Mouse (Mus musculus): ENCODE measurements at regions not wholly inside any gene's neighbourhood (a gene's known extent, or its start where the extent isn't known, plus 50 kb on each side); places are given as distances from the start of the nearest gene placed in this dataset.

- no peak for ATAC-seq (ENCODE audit: low TSS enrichment)
Measured at GRCm38 (mm10) chr15:31087607-31088006, 136.5 kb upstream of the Dap start.

- peak; percentile 86 for ATAC-seq (ENCODE audit: low TSS enrichment)
Measured at GRCm38 (mm10) chr15:31091916-31092570, 132.1 kb upstream of the Dap start.

DNA sequence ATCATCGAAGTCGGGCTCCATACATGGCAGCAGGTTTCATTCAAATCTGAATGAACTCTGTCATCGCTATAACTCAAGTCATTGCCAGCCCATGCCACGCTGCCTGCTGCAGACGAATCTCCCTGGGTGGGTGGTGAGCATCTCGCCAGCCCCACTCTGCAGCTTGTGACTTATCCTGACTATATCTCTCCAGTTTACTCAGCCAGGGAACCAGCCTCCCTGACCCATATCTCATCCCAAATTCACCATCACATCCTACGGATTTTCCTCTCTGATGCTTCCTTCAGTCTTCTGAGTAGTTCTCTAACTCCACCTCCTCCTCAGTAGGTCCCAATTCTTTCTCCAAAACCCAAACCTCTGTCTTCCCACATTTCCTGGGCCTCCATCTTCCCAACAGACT, 127.9 kb upstream of the Dap start:
- ATAC-seq (ENCODE audit: low TSS enrichment) = peak; percentile 21; the same call in 1 of the 2 replicates

DNA sequence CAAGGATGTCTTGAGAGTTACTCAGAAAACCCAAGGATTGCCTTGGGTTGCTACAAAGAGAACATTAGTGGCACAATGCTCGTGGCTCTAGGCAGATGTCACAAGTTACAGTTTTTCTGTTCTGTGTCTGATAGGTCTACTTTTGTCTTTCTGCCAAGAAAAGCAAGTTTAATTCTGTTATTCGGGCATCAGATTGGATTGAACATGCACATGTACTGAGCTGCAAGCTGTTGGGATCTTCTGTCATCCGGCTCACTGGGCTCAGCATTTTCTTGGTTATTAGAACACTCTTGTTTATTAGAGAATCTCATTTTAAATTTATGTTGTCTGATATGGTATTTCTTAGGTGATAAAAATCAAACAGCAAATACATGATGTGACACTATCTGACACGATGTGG, 126.8 kb upstream of the Dap start:
- ATAC-seq (ENCODE audit: low TSS enrichment) = no peak

DNA sequence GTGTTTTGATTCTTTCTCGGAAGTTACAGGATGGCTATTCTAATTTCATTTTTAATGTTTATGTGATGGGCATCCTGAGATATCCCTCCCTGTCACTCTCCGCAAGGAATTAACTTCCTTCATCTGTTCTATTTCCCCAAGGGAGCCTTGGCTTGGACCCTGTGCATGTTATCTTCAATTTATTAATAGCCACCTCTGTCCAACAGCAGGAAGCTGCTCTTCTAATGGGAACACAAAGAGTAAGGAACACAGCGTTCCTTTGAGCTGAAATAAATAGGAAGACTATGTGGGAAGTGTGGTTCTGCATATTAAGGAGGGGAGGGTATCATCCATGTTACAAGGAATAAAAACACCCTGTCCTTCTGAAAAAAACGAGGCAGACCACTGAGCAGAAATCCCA, 119.4 kb upstream of the Dap start:
- no peak for ATAC-seq (ENCODE audit: low TSS enrichment)

DNA sequence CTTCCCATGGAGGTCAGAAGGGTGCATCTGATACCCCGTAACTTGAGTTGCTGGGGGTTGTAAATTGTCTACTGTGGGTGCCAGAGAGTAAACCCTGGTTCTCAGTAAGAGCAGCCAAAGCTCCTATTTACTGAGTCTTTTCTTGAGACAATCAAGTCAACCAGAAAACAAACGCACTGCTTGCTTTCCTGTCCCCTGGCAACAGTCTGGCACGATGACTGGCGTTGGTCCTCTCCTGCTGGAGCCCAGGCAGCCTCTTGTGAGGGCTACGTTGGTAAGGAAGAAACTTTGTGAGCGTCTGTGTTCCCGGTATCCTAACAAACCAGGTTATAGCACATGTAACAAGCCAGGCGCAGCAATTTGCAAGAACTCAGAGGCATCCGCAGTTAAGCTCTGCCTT, 117.2 kb upstream of the Dap start:
- no peak for ATAC-seq (ENCODE audit: low TSS enrichment)

DNA sequence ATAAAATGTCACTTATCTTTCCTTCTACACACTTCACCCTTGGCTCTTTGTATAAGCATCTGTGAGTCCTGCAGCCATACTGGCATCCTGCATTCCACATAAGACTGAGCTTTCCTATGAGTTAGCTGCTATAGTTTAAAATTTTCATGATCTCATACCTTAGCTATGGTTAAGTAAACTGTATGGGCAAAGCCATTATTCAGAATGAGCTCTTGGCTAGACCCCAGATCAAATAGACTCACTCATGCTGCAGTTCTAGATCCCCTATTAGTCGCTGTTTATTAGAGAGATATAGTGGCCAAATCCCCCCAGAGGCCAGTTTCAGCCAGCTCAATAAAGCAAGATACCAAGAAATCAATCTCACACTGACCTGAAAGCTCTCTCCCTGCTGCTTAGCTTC, 110.9 kb upstream of the Dap start:
- ATAC-seq (ENCODE audit: low TSS enrichment) = no peak

DNA sequence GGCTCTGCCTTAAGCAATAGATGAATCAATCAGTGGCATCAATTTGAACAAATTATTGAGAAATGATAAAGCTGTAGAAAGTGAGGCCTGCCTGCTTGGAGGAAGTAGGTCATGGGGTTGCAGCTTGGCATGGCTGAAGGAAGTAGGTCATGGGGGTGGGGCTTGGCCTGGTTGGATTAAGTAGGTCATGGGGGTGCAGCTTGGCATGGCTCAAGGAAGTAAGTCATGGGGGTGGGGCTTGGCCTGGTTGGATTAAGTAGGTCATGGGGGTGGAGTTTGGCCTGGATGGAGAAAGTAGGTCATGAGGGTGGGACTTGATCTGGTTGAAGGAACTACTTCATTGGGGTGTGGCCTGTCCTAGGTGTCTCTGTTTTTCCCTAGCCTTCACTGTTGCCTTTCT, 106.8 kb upstream of the Dap start:
- no peak for ATAC-seq (ENCODE audit: low TSS enrichment)

GRCm38 (mm10) chr15:31120147-31120546, 104.0 kb upstream of the Dap start:
- no peak for ATAC-seq (ENCODE audit: low TSS enrichment)

GRCm38 (mm10) chr15:31125784-31126183, 98.3 kb upstream of the Dap start:
- no peak for ATAC-seq (ENCODE audit: low TSS enrichment)

DNA sequence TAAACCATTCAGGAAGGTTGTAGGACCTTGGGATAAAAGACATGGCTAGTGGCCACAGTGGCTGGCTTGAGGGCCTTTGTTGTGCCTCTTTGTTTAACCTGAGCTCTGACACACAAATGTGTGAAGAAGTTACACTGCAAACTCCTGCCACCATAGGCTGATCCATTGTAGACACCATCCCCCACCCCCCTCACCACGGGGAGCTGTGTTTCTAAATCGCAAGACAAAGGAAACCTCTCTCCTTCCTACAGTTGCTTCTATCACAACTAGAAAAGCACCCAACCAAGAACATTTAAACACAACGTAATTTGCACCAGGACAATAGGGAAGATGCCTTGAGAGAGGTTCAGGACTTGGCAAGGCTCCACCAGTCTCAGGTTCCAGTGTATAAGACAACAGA, 97.1 kb upstream of the Dap start:
- no peak for ATAC-seq (ENCODE audit: low TSS enrichment)

- peak; percentile 94 for ATAC-seq (ENCODE audit: low TSS enrichment)
Measured at GRCm38 (mm10) chr15:31134891-31135290, 89.2 kb upstream of the Dap start.

DNA sequence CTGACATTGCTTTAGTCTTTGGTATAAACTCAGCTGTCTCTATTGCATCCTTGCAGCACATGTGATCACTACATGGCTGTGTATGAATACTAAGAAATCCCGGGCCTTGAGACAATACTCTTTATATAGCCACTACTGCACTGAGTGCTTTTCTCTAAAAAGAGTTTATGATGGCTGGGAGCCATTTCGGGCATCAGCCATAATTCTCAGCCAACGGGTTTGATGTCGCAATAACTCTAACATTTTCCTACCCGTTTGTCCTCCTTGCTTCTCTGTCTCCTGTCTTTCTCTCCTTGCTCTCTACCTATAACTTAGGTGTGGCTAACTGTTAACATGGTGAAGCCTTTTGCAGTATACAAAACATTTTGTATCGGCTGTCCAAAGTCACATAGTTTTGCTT, 85.5 kb upstream of the Dap start:
- no peak for ATAC-seq (ENCODE audit: low TSS enrichment)

- ATAC-seq (ENCODE audit: low TSS enrichment) = no peak
Measured at GRCm38 (mm10) chr15:31141750-31142149, 82.4 kb upstream of the Dap start.

GRCm38 (mm10) chr15:31148251-31149145, 75.6 kb upstream of the Dap start:
- no peak for ATAC-seq (ENCODE audit: low TSS enrichment)

GRCm38 (mm10) chr15:31149855-31150254, 74.3 kb upstream of the Dap start:
- ATAC-seq (ENCODE audit: low TSS enrichment) = no peak

- ATAC-seq (ENCODE audit: low TSS enrichment) = peak; percentile 99
Measured at GRCm38 (mm10) chr15:31150546-31151471, 73.3 kb upstream of the Dap start.

- ATAC-seq (ENCODE audit: low TSS enrichment) = no peak
Measured at GRCm38 (mm10) chr15:31155141-31155540, 69.0 kb upstream of the Dap start.

- no peak for ATAC-seq (ENCODE audit: low TSS enrichment)
Measured at GRCm38 (mm10) chr15:31166543-31167105, 57.5 kb upstream of the Dap start.

- ATAC-seq (ENCODE audit: low TSS enrichment) = no peak
Measured at GRCm38 (mm10) chr15:31167506-31167905, 56.6 kb upstream of the Dap start.

- no peak for ATAC-seq (ENCODE audit: low TSS enrichment)
Measured at GRCm38 (mm10) chr15:31168191-31168590, 55.9 kb upstream of the Dap start.

All from frontal cortex, adult (tissue).